Mouse (Mus musculus) hindbrain, embryonic 11.5 days (tissue): ENCODE results near the gene Tldc1. TPM values are rescaled to one million over a fixed set of nuclear protein-coding genes. Genes with fewer than 3 reads are reported as not detected.

Experiments used
- ATAC-seq: fragments of 200-750 bp; cut with Nextera tagmentation; 2 replicates; pipeline ENCODE4 v1.8.0; 2017; ENCODE audit warnings: mild to moderate bottlenecking, moderate TSS enrichment, moderate library complexity; ENCODE audit not compliant: low FRiP score
- DNase-seq: peaks from one replicate; pipeline ENCODE4 v3.0.0-alpha.2; 2015; ENCODE audit warnings: low spot score
- H3K27ac ChIP-seq: fragments of 300-500 bp; sonication (generic); 2 replicates; pipeline ENCODE4 v1.5.1; 2014; ENCODE audit warnings: mild to moderate bottlenecking, low read depth, low read length
- H3K27me3 ChIP-seq: fragments of 300-500 bp; sonication (generic); 2 replicates; pipeline ENCODE4 v1.6.1; 2014; ENCODE audit warnings: mild to moderate bottlenecking, low read length, moderate library complexity, mixed read lengths; ENCODE audit not compliant: control insufficient read depth, insufficient read depth
- H3K36me3 ChIP-seq: fragments of 300-500 bp; sonication (generic); 2 replicates; pipeline ENCODE4 v1.6.1; 2014; ENCODE audit warnings: mild to moderate bottlenecking, low read length, moderate library complexity, mixed read lengths; ENCODE audit not compliant: control insufficient read depth, insufficient read depth
- H3K4me1 ChIP-seq: fragments of 300-500 bp; sonication (generic); replicated peaks from 2 replicates; pipeline ENCODE4 v1.6.1; 2014; ENCODE audit warnings: low read length, mixed read lengths; ENCODE audit not compliant: control insufficient read depth, insufficient read depth
- H3K4me2 ChIP-seq: fragments of 300-500 bp; sonication (generic); replicated peaks from 2 replicates; pipeline ENCODE4 v1.6.1; 2014; ENCODE audit warnings: mild to moderate bottlenecking, low read depth, low read length
- H3K4me3 ChIP-seq: fragments of 300-500 bp; sonication (generic); 2 replicates; pipeline ENCODE4 v1.5.1; 2014; ENCODE audit warnings: low read depth, low read length
- H3K9ac ChIP-seq: fragments of 300-500 bp; sonication (generic); 2 replicates; pipeline ENCODE4 v1.6.1; 2014; ENCODE audit warnings: low read depth, low read length
- H3K9me3 ChIP-seq: fragments of 300-500 bp; sonication (generic); 2 replicates; pipeline ENCODE4 v1.6.1; 2016; ENCODE audit warnings: low read length; ENCODE audit not compliant: control insufficient read depth
- WGBS: fragments of 180-500 bp; shearing (Covaris S2); extraction: QIAGEN DNeasy Blood & Tissue Kit; methylation state at CpG from one replicate; pipeline ENCODE4 v1.1.7; 2014; 5-methylcytosine and 5-hydroxymethylcytosine counted together
- polyA plus RNA-seq: library from polyadenylated mRNA; unstranded; fragments of >200 nt; fragmentation: Nextera tagmentation; extraction: Ambion mirVana; gene quantifications from 2 replicates; pipeline ENCODE4 v1.2.1, GENCODE M21; 2014

The Tldc1 gene
- polyA plus RNA-seq, 1 experiment from 2014 or later: 7.8 TPM

GRCm38 (mm10) chr8:119794689-119795088 lies 16.5 kb upstream of the Tldc1 start:
- no peak overlapping the region for H3K9ac ChIP-seq
- no peak overlapping the region for H3K4me3 ChIP-seq
- no peaks in the 10 kb centered on the region for H3K9me3 ChIP-seq
- H3K27ac ChIP-seq: no peak overlapping the region; the same call in 1 of the 2 replicates
- DNase-seq (peak; percentile 41), ATAC-seq (no peak)
- H3K4me1 ChIP-seq: peaks cover 21% of the 10 kb centered on the region
- H3K27me3 ChIP-seq: no peaks in the 10 kb centered on the region
- no peak overlapping the region for H3K4me2 ChIP-seq
- H3K36me3 ChIP-seq: no peaks in the 10 kb centered on the region
- WGBS: 30% methylated on average over 7 of the region's 7 CpGs

GRCm38 (mm10) chr8:119791804-119792704 lies 13.8 kb upstream of the Tldc1 start:
- Histone ChIP-seq H3K36me3 (no peaks in the 10 kb centered on the region), H3K9ac (0 out of 2 replicates have a peak overlapping the region, but pooled peaks have one; percentile 20), H3K4me3 (no peak overlapping the region), H3K27ac (peak overlapping the region; percentile 65), H3K4me2 (no peak overlapping the region), H3K4me1 (peaks cover 17% of the 10 kb centered on the region), H3K9me3 (no peaks in the 10 kb centered on the region), H3K27me3 (no peaks in the 10 kb centered on the region)
- ATAC-seq (peak; percentile 85), DNase-seq (peak; percentile 84)
- 4% methylated on average over 16 of the region's 16 CpGs for WGBS

DNA sequence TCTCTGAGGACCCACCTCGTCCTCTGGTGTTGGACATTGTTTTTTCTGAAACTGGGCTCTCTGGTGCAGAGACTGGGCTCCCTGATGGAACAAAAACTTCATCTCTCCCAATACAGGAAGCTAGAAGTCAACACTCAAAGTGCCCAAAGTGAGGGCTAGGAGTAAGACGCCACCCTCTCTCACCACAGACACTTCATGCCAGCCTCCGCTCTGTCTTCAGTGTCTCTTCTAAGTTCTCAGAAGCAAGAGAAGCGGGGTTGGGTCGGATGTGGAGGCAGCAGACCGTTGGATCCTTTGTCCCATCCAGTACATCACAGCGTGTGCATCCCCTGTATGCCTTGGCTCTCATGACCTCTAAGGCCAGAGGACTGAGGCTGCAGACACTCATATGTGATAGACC lies 11.4 kb upstream of the Tldc1 start:
- DNase-seq: no peak
- no peak overlapping the region for H3K4me3 ChIP-seq
- no peaks in the 10 kb centered on the region for H3K27me3 ChIP-seq
- no peak overlapping the region for H3K4me2 ChIP-seq
- WGBS: 82% methylated on average over 7 of the region's 7 CpGs
- H3K27ac ChIP-seq: no peak overlapping the region
- no peaks in the 10 kb centered on the region for H3K36me3 ChIP-seq
- no peak overlapping the region for H3K9ac ChIP-seq
- no peaks in the 10 kb centered on the region for H3K9me3 ChIP-seq
- H3K4me1 ChIP-seq: peaks cover 23% of the 10 kb centered on the region
- no peak for ATAC-seq

GRCm38 (mm10) chr8:119788607-119789381 lies 10.6 kb upstream of the Tldc1 start:
- ATAC-seq (no peak), DNase-seq (no peak)
- Histone ChIP-seq H3K27ac (no peak overlapping the region), H3K4me3 (no peak overlapping the region), H3K36me3 (no peaks in the 10 kb centered on the region), H3K27me3 (no peaks in the 10 kb centered on the region; the same call in 1 of the 2 replicates), H3K4me2 (no peak overlapping the region), H3K9ac (no peak overlapping the region), H3K9me3 (no peaks in the 10 kb centered on the region), H3K4me1 (peaks cover 23% of the 10 kb centered on the region)
- WGBS: 73% methylated on average over 9 of the region's 9 CpGs

DNA sequence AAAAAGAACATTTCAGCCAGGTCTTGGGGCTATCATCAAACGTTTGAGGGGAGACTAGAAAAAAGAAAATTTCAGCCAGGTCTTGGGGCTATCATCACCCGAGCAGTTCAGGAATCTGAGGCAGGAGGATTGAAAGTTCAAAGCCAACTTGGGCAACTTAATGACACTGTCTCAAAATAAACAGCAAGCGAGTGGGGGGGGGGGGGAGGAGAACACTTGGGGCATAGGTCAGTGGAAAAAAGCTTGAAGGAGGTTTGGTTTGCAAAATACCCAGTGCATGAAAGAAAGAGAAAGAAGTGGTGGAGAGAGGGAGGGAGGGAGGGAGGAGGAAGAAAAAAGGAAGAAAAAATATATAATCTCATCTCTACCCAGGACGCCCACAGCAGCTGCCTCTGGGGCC lies 9.1 kb upstream of the Tldc1 start:
- no peak for ATAC-seq

GRCm38 (mm10) chr8:119786871-119787270 lies 8.7 kb upstream of the Tldc1 start:
- Histone ChIP-seq H3K4me3 (no peak overlapping the region), H3K4me2 (no peak overlapping the region), H3K27me3 (no peaks in the 10 kb centered on the region; the same call in 1 of the 2 replicates), H3K36me3 (no peaks in the 10 kb centered on the region), H3K9ac (no peak overlapping the region), H3K9me3 (no peaks in the 10 kb centered on the region), H3K4me1 (peaks cover 20% of the 10 kb centered on the region), H3K27ac (no peak overlapping the region)
- DNase-seq: no peak
- WGBS: 81% methylated on average over 3 of the region's 3 CpGs
- no peak for ATAC-seq

More for the DNA sequence above, 9.1 kb upstream of the Tldc1 start:
- no peaks in the 10 kb centered on the region; the same call in 1 of the 2 replicates for H3K27me3 ChIP-seq
- no peak overlapping the region for H3K4me2 ChIP-seq
- peaks cover 23% of the 10 kb centered on the region for H3K4me1 ChIP-seq
- no peak overlapping the region for H3K4me3 ChIP-seq
- no peak for DNase-seq
- 51% methylated on average over 4 of the region's 4 CpGs for WGBS
- no peaks in the 10 kb centered on the region for H3K9me3 ChIP-seq
- no peak overlapping the region for H3K27ac ChIP-seq
- H3K9ac ChIP-seq: no peak overlapping the region
- no peaks in the 10 kb centered on the region for H3K36me3 ChIP-seq

DNA sequence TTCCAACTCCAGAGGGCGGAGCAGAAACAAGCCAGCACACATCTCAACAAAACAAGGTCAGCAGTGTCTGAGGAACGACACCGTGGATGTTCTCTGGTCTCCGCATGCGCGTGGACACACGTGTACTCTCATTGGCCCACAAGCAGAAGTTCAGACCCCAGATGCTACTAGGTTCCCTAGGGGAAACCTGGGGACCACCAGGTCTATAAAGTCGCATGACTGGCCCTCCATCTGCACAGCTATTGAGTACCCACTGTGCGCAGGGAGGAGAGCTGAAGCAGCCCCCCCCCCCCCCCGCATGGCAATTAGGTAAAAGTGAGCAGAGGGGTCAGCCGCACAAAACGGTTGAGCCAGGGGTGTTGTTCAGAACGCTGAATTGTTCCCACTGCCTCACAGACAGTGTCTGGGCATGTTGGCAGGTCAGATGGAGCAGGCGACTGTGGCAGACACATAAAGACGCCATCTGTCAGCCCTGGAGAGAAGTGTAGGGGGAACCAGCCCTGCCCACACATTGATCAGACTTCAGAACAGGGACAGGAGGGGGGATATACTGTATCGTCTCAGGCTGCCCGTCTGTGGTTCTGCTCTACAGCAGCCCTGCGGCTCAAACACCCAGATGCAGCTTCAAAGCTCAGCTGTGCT lies 7.7 kb upstream of the Tldc1 start:
- Histone ChIP-seq H3K4me1 (peaks cover 12% of the 10 kb centered on the region), H3K4me2 (no peak overlapping the region; the same call in 1 of the 2 replicates)
- DNase-seq: peak; percentile 56

GRCm38 (mm10) chr8:119784676-119785075 lies 6.5 kb upstream of the Tldc1 start:
- Histone ChIP-seq H3K4me2 (no peak overlapping the region), H3K4me1 (peaks cover 6% of the 10 kb centered on the region), H3K9me3 (no peaks in the 10 kb centered on the region), H3K4me3 (no peak overlapping the region), H3K27me3 (no peaks in the 10 kb centered on the region; the same call in 1 of the 2 replicates), H3K36me3 (no peaks in the 10 kb centered on the region), H3K9ac (no peak overlapping the region), H3K27ac (0 out of 2 replicates have a peak overlapping the region, but pooled peaks have one; percentile 20)
- no peak for DNase-seq
- WGBS: 62% methylated on average over 7 of the region's 7 CpGs
- no peak for ATAC-seq

More for the DNA sequence above, 7.7 kb upstream of the Tldc1 start:
- H3K9me3 ChIP-seq: no peaks in the 10 kb centered on the region
- 0 out of 2 replicates have a peak overlapping the region, but pooled peaks have one; percentile 11 for H3K9ac ChIP-seq
- H3K36me3 ChIP-seq: no peaks in the 10 kb centered on the region
- peak overlapping the region; percentile 74 for H3K27ac ChIP-seq
- peak; percentile 64 for ATAC-seq
- no peak overlapping the region for H3K4me3 ChIP-seq
- 38% methylated on average over 17 of the region's 18 CpGs for WGBS
- H3K27me3 ChIP-seq: no peaks in the 10 kb centered on the region; the same call in 1 of the 2 replicates
